Mouse (Mus musculus) adrenal gland, adult 2 months (tissue): ENCODE measurements around the gene Bcl3. TPM values are rescaled to one million over a fixed set of nuclear protein-coding genes. Genes with fewer than 3 reads are reported as not detected.

Source experiments
- DNase-seq: peaks from one replicate; pipeline ENCODE4 v3.0.0; 2021
- polyA plus RNA-seq: library from polyadenylated mRNA; depleted of rRNA; stranded (reverse); fragments of >200 nt; gene quantifications from 2 replicates; pipeline ENCODE4 v1.2.3, GENCODE M21; 2012
- total RNA-seq, 2 experiments: library from RNA; stranded (reverse); gene quantifications; 2 replicates each; pipeline ENCODE4 v1.2.3; 2021

Bcl3 gene
- total and polyA plus RNA-seq, 3 experiments = 26.7 to 161 (median 34.1) TPM

GRCm38 (mm10) chr7:19834055-19834454, 11.5 kb upstream of the Bcl3 start:
- no peak for DNase-seq

DNA sequence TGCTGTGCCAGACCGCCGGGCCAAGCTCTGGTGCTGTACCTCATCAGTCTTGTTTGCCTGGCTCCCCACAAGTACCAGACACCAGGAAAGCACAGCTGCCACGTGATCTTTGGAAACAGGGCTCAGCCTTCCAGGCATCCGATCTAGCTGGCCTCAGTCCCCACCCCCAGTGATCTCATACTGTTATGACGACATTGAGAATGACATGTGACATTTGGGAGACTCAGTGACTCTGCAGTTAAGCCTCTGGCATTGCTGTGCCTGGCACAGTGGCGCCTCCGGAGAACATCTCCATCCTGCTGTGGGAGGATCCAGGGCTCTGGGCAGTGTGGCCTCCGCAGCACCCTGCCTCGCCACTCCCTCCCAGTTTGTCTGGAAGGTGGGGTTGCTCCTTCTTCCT, 9.3 kb upstream of the Bcl3 start:
- peak; percentile 83 for DNase-seq

- DNase-seq = peak; percentile 99
Observed at GRCm38 (mm10) chr7:19830682-19831156, 8.1 kb upstream of the Bcl3 start.

- no peak for DNase-seq
Observed at GRCm38 (mm10) chr7:19829694-19830093, 7.1 kb upstream of the Bcl3 start.

DNA sequence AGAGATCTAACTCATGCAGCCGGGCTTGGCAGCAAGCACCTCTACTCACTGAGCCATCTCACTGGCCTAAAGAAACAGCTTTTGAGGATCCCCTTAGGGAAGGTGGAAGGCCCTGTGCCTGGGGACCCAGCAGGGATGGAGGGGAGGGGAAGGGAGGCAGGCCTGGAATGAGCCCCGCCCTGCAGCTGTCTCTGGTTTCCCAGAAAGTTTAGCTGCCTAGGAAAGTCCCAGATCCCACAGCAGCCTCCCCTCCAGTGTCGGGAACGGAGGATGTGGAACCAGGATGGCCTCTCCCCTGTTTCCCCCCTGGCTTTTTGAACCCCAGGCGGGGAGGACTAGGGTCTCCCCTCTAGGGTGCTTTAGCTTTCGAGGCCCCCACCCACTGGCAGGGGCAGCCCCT, 4.2 kb upstream of the Bcl3 start:
- no peak for DNase-seq

- peak; percentile 96 for DNase-seq
Observed at GRCm38 (mm10) chr7:19824182-19824973, 1.8 kb upstream of the Bcl3 start.

DNA sequence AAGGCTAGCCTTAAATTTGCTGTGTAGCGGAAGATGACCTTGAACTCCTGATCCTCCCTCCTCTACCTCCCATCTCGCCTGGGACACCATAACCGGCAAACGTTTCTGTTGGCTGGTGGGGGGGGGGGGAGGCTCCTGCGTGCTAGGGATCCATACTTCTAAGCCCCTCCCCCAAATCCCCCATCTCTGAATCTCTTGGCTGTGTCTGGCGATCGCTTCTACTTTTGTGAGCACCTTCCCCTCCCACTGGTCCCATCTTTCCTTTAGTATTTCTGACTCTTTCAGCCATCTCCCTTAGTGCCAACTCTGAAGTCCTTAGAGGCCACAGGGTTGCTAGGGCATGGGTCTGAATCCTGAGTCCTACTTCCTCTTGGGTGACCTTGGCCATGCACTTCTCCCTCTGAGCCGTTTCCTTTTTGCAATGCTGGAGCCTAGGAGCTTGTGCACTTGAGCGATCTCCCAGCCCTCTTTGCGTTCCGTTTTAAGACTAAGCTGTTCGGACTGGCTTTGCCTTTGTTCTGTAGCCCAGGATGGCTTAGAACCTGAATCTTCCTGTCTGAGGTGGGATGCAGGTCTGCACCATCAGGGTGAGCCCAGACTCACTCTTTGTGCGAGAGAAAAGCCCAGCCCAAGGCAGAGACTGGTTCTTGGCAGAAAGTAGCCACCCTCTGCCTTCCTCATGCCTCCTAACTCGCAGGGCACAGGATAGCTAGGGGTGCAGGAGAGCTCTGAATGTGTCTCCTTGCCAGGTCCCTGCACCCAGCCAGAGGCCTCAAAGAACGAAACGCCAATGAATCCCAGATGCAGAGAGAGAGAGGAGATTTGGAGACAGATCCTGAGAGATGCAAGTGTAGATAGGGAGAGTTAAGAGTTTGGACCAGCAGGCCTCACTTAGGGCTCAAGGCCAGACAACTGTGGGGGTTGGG, 949 bp upstream of the Bcl3 start:
- DNase-seq = peak; percentile 70

GRCm38 (mm10) chr7:19822193-19822592, 377 bp downstream of the Bcl3 start:
- DNase-seq = no peak

DNA sequence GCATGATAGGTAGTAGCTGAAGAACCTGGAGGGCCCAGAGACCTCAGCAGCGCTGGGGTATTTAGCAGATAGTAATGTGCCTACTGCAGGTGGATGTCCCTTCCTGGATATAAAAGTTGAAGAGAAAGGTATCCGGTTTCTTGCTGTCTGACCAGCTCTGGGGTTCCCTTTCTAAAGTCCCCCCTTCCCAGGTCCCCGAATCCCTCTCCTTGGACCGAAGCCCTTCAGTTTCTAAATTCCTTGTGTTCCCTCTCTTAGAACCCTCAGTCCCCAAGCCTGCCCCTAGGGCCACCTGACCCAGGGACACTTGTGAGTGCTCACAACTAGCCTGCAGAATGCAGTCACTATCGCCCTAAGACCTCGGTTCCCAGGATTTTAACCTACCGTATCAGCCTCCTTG, 937 bp downstream of the Bcl3 start:
- no peak for DNase-seq

GRCm38 (mm10) chr7:19820347-19821048, 2.1 kb downstream of the Bcl3 start:
- DNase-seq = no peak

DNA sequence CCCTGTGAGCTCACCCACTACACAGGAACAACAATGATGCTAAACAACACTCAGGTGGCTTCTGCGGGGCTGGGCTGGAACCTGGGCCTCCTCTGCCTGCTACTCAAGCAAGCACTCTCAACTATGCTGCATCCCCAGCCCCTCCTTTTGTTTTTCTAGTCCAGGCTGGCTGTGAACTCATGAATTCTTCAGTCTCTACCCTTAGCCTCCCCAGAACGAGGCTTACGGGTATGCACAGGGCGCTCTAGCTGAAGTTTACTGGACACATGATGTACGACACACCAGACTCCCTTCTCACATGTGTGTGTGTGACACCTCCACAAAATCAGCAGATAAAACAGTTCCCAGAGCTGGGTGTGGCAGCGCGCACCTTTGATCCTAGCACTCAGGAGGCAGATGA, 3.7 kb downstream of the Bcl3 start:
- DNase-seq = no peak

- DNase-seq = peak; percentile 83
Observed at GRCm38 (mm10) chr7:19818440-19818839, 4.1 kb downstream of the Bcl3 start.

DNA sequence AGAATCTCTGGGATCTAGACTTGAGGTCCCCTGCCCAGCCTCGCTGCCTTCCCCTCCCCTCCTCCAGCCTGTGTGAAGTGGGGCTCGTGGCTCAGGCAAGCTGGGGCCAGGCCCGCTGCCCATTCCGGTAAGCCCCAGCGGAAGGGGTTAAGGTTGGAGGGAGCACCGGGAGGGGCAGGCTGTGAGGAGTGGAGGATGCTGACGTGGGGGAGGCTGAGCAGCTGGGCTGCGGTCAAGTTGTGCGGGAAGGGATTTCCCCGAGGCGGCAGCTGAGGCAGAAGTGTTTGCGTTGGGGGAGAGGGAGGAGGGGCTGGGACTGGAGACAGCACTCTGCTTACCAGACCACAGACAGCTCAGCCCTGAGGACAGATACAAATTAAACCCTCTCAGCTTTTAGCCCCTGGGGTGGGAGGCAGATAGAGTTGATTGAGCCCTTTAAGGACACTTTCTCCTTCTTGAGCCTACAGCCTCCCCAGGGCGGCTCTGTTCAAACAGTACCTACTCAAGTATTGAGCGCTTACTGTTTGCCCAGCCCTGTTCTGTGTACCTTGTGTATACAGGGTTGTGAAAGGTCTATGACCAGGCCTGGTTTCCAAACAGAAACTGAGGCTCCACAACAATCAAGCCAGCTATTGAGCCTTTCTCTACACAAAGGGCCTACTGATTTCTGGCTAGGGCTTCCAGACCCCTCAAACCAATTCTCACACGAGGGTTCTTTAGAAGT, 5.0 kb downstream of the Bcl3 start:
- peak; percentile 63 for DNase-seq

GRCm38 (mm10) chr7:19816224-19816771, 6.3 kb downstream of the Bcl3 start:
- peak; percentile 93 for DNase-seq

- no peak for DNase-seq
Observed at GRCm38 (mm10) chr7:19815296-19816223, 7.0 kb downstream of the Bcl3 start.

DNA sequence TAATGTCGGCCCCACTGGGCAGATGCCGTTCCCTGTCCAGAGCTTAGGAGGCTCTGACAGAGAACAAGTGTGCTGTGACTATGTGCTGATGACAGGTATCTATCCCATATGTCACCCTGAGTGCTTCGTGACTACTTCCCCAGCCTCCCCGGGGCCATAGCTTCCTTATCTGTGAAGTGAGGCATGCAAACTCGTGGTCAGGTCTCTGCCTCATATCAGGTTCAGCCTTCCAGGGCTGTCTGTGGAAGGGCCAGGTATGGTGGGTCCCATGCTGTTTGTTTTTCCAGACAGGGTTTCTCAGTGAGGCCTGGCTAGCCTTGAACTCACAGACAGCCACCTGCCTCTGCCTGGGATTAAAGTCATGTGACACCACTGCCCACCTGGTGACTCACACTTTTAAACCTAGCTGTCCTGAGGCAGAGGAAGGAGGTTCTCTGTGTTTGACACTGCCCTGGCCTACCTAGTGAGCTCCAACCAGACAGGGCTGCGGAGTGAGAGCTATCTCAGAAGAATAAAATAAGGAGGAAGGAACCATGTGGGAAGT, 8.9 kb downstream of the Bcl3 start:
- DNase-seq = no peak

GRCm38 (mm10) chr7:19813161-19813560, 9.4 kb downstream of the Bcl3 start:
- DNase-seq = no peak

- DNase-seq = peak; percentile 53
Observed at GRCm38 (mm10) chr7:19811114-19811513, 11.5 kb downstream of the Bcl3 start.

DNA sequence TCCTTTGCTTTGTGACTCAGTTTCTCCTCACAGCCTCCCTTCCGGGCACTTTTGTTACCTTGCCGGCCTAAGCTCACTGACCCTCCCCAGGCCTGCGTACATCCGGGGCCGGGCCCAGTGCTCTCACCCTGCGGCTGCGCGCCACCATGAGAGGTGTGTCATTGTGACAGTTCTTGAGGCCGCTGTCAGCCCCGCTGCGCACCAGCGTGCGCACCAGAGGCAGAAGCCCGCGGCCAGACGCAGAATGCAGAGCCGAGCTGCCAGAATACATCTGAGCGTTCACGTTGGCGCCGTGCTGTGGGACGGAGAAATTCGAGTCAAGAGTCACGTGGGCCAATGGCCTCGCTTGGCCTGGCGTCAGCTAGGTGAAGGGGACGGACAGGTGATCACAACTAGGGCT, 13.2 kb downstream of the Bcl3 start:
- DNase-seq = peak; percentile 68
